Mouse (Mus musculus) kidney, postnatal 0 days (tissue): ENCODE measurements around the gene Cdhr4. TPM values are rescaled to one million over a fixed set of nuclear protein-coding genes. Genes with fewer than 3 reads are reported as not detected.

Source experiments
- ATAC-seq: fragments of 200-750 bp; cut with Nextera tagmentation; replicated peaks from 2 replicates; pipeline ENCODE4 v1.8.0; 2017; ENCODE audit warnings: low read depth, moderate number of reproducible peaks, moderate TSS enrichment, moderate library complexity; ENCODE audit not compliant: low FRiP score
- DNase-seq: peaks from one replicate; pipeline ENCODE4 v3.0.0-alpha.2; 2016; ENCODE audit warnings: low spot score
- H3K27ac ChIP-seq: fragments of 300-500 bp; sonication (generic); 2 replicates; pipeline ENCODE4 v1.5.1; 2014; ENCODE audit warnings: mild to moderate bottlenecking
- H3K27me3 ChIP-seq: fragments of 300-500 bp; sonication (generic); 2 replicates; pipeline ENCODE4 v1.6.1; 2014; ENCODE audit warnings: low read length, mixed read lengths; ENCODE audit not compliant: insufficient read depth
- H3K36me3 ChIP-seq: fragments of 300-500 bp; sonication (generic); 2 replicates; pipeline ENCODE4 v1.6.1; 2014; ENCODE audit warnings: low read length, mixed read lengths; ENCODE audit not compliant: insufficient read depth
- H3K4me1 ChIP-seq: fragments of 300-500 bp; sonication (generic); replicated peaks from 2 replicates; pipeline ENCODE4 v1.6.1; 2014; ENCODE audit warnings: antibody characterized with exemption, low read length, mixed read lengths; ENCODE audit not compliant: insufficient read depth
- H3K4me2 ChIP-seq: fragments of 300-500 bp; sonication (generic); 2 replicates; pipeline ENCODE4 v1.6.1; 2014; ENCODE audit warnings: mild to moderate bottlenecking, low read length, moderate library complexity, mixed read lengths
- H3K4me3 ChIP-seq: fragments of 300-500 bp; sonication (generic); replicated peaks from 2 replicates; pipeline ENCODE4 v1.5.1; 2014; ENCODE audit warnings: low read depth, low read length
- H3K9ac ChIP-seq: fragments of 300-500 bp; sonication (generic); 2 replicates; pipeline ENCODE4 v1.6.1; 2014; ENCODE audit warnings: low read depth, low read length
- H3K9me3 ChIP-seq: fragments of 300-500 bp; sonication (generic); replicated peaks from 2 replicates; pipeline ENCODE4 v1.6.1; 2016; ENCODE audit warnings: low read length, inconsistent platforms, mixed read lengths
- CTCF ChIP-seq: IDR thresholded peaks from 2 replicates; pipeline ENCODE4 v1.5.1; 2016; ENCODE audit warnings: antibody characterized with exemption, low read depth, mild to moderate bottlenecking, moderate library complexity
- WGBS: fragments of 180-500 bp; shearing (Covaris S2); extraction: QIAGEN DNeasy Blood & Tissue Kit; methylation state at CpG from one replicate; pipeline ENCODE4 v1.1.7; 2014; 5-methylcytosine and 5-hydroxymethylcytosine counted together
- polyA plus RNA-seq: library from polyadenylated mRNA; unstranded; fragments of >200 nt; fragmentation: Nextera tagmentation; extraction: Ambion mirVana; gene quantifications from 2 replicates; pipeline ENCODE4 v1.2.1, GENCODE M21; 2015

The Cdhr4 gene
- polyA plus RNA-seq, 1 experiment from 2014 or later: 2.9 TPM

- DNase-seq (no peak), ATAC-seq (no peak)
- H3K4me2 ChIP-seq: no peak overlapping the region
- TF ChIP-seq CTCF: no peak
- WGBS: 60% methylated on average over 8 of the region's 8 CpGs
- no peaks in the 10 kb centered on the region for H3K36me3 ChIP-seq
- H3K9me3 ChIP-seq: no peaks in the 10 kb centered on the region
- no peak overlapping the region for H3K9ac ChIP-seq
- no peak overlapping the region for H3K4me3 ChIP-seq
- H3K4me1 ChIP-seq: no peaks in the 10 kb centered on the region
- H3K27me3 ChIP-seq: no peaks in the 10 kb centered on the region
- H3K27ac ChIP-seq: no peak overlapping the region
These were observed 20.4 kb upstream of the Cdhr4 start for GRCm38 (mm10) chr9:107971690-107972541.

GRCm38 (mm10) chr9:107974491-107975171, 17.7 kb upstream of the Cdhr4 start:
- Histone ChIP-seq H3K9ac (no peak overlapping the region), H3K27me3 (no peaks in the 10 kb centered on the region), H3K36me3 (no peaks in the 10 kb centered on the region), H3K27ac (peak overlapping the region; percentile 89), H3K4me2 (no peak overlapping the region), H3K4me1 (no peaks in the 10 kb centered on the region), H3K9me3 (no peaks in the 10 kb centered on the region), H3K4me3 (no peak overlapping the region)
- ATAC-seq (no peak), DNase-seq (no peak)
- 73% methylated on average over 10 of the region's 10 CpGs for WGBS
- TF ChIP-seq CTCF: no peak

DNA sequence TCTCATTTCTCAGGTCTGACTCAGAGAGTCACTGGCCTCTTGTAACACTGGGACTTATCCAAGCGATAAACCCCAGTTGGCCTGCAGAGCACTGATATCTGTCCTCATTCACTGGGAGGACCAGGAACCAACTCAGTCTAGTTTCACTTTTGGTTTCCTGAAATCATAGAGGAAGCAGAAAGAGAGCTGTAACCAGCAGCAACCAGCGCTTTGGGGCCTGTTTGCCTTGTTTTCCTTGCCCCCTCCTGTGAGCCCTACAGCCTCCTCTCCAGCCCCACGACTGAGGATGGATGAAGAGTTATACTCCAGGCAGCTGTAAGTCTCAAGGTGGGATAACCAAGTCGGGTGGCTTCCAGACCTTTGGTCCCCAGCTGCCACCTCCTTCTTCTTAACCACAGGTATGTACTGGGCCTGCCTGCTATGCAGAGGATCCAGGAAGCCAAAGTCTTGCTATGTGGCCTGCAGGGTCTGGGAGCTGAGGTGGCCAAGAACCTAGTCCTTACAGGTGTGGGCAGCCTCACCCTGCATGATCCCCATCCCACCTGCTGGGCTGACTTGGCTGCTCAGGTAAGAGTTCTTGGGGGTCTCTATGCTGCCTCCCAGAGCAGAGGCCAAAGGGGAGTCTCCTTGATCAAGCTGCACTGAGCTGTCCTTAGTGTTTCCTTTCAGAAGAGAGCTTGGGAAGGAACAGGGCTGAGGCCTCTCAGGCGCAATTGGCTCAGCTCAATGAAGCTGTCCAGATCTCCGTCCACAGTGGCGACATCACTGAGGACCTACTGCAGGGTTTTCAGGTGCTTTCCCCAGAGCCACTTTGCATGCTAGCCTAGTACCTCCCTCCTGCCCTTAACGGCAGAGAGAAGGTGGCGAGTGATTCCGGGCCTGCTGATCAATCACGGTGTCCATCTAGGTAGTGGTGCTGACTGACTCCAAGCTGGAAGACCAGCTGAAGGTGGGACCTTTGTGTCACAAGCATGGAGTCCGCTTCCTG, 16.6 kb upstream of the Cdhr4 start, which contains the start of gene Uba7:
TSS of gene Uba7 (plus strand) at position 107 of the 988 bp plus-strand sequence.
- DNase-seq: peak; percentile 79
- Histone ChIP-seq H3K9ac (peak within 1 kb of the TSS; percentile 40; the same call in 1 of the 2 replicates), H3K4me2 (peak within 1 kb of the TSS; percentile 54), H3K36me3 (no peaks in the 10 kb centered on the region), H3K27ac (peak within 1 kb of the TSS; percentile 89), H3K4me1 (no peaks in the 10 kb centered on the region), H3K9me3 (no peaks in the 10 kb centered on the region), H3K4me3 (peak within 1 kb of the TSS; percentile 17), H3K27me3 (no peaks in the 10 kb centered on the region)
- 61% methylated on average over 12 of the region's 12 CpGs for WGBS
- ATAC-seq: peak; percentile 48; the same call in 1 of the 2 replicates
- no peak for TF ChIP-seq CTCF

DNA sequence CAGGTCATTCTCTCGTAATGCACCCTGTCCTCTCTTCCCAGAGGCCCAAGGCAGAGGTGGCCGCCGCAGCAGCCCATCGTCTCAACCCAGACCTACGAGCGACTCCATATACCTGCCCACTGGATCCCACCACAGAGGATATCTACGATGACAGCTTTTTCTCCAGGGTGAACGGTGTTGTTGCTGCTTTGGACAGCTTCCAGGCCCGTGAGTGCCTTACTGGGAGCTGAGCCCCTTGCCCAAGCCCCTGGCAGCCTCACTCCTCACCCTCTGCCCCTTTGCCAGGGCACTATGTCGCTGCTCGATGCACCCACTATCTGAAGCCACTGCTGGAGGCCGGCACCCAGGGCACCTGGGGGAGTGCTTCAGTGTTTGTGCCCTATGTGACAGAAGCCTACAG, 13.5 kb upstream of the Cdhr4 start:
- no peak for TF ChIP-seq CTCF
- ATAC-seq: no peak
- Histone ChIP-seq H3K4me2 (no peak overlapping the region), H3K9me3 (no peaks in the 10 kb centered on the region), H3K4me1 (peaks cover 15% of the 10 kb centered on the region), H3K4me3 (no peak overlapping the region), H3K27me3 (no peaks in the 10 kb centered on the region), H3K9ac (no peak overlapping the region), H3K27ac (no peak overlapping the region), H3K36me3 (no peaks in the 10 kb centered on the region)
- WGBS: 85% methylated on average over 12 of the region's 12 CpGs
- DNase-seq: no peak

DNA sequence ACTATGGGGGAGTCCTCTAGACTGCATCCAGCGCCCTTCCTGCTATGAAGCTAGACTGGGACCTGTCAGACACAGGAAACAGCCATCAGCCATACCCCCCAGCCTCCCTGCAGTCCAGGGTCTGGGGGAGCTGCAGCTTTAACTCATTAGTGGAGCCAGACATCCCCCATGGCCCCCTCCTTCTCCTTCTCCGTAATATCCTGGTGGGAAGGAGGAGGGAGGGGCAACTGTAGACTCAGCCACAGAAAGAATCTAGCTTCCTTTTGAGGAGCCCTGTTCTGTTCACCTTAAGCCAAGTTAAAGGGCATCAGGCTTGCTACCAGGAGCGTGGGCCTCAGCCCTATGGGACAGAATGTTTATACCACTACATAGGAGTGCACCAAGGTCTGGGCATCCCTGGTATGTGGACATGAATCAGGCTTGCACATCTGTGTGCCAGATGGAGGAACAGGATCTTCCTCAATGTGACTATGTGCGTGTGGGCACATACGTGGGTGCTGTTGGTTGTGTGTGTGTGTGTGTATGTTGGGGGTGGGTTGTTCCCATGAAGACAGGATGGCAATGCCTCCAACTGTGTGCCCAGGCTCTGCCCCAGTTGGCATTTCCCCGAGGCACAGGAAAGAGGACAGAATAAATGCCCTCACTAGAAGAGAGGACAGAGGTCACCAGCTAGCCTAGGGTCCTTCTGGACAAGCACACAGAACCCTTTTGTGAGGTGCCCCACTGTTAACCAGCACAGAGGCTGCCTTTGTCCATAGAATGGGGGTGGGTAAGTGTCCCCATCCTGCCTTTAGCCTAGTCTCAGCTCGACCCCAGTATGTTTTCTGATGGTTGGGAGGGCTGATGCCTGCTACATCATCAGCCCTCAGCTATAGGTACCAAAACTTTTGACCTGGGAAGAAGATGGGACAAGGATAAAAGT, 10.4 kb upstream of the Cdhr4 start:
- Histone ChIP-seq H3K4me2 (peak overlapping the region; percentile 82), H3K4me1 (peaks cover 22% of the 10 kb centered on the region), H3K9me3 (no peaks in the 10 kb centered on the region), H3K9ac (peak overlapping the region; percentile 55), H3K27ac (peak overlapping the region; percentile 98), H3K27me3 (no peaks in the 10 kb centered on the region), H3K36me3 (no peaks in the 10 kb centered on the region), H3K4me3 (no peak overlapping the region)
- 31% methylated on average over 7 of the region's 7 CpGs for WGBS
- no peak for TF ChIP-seq CTCF
- DNase-seq (peak; percentile 93), ATAC-seq (peak; percentile 29; the same call in 1 of the 2 replicates)
